In genomic region chr10:85699721-85700120, GRCm38 (mm10) we compare ENCODE assay signal across 23 mouse cellular contexts.
DNase-seq lines count a peak whose midpoint lies in the region; ATAC-seq lines count a peak whose summit lies in the region.
"Had no signal": no experiment of that assay in that cellular context is flagged by ENCODE, and none has a peak within 500 bp of the region (broad histone marks: within the 10 kb centered on the region; RNA-seq: fewer than 3 reads in every experiment).

No protein-coding gene starts in this region.

- no peaks in the 10 kb centered on the region for H3K36me3 ChIP-seq in heart, embryonic 12.5 days
- H3K36me3 ChIP-seq in heart, embryonic 10.5 days = no peaks in the 10 kb centered on the region
- H3K36me3 ChIP-seq: embryonic facial prominence, embryonic 13.5 days; forebrain, embryonic 10.5 days; hindbrain, embryonic 15.5 days had no signal

- no peaks in the 10 kb centered on the region for H3K27me3 ChIP-seq in heart, embryonic 12.5 days (replicated peaks)
- no peaks in the 10 kb centered on the region for H3K27me3 ChIP-seq in heart, embryonic 10.5 days (ENCODE audit: insufficient read depth, poor library complexity, severe bottlenecking)
- H3K27me3 ChIP-seq: embryonic facial prominence, embryonic 13.5 days; forebrain, embryonic 13.5 days; hindbrain, embryonic 15.5 days had no signal

- no peak overlapping the region for H3K27ac ChIP-seq in heart, embryonic 12.5 days (ENCODE audit: poor library complexity, severe bottlenecking)
- no peak overlapping the region for H3K27ac ChIP-seq in heart, embryonic 10.5 days
- H3K27ac ChIP-seq: embryonic facial prominence, embryonic 13.5 days; forebrain, embryonic 10.5 days; forebrain, embryonic 13.5 days; hindbrain, embryonic 15.5 days had no signal

- DNase-seq in heart, embryonic 10.5 days (ENCODE audit: low spot score) = no peak
- DNase-seq in lung, postnatal 36 days = peak; percentile 3
- DNase-seq in lung, postnatal 4 days = no peak
- peak; percentile 61 for DNase-seq in ZHBTc4 (ENCODE audit: low read depth, low spot score)
- DNase-seq in layer of hippocampus, adult 8-10 months (ENCODE audit: low spot score in 2 of 2) = no peak
- DNase-seq: adrenal gland, adult 2 months; adrenal gland, postnatal 14 days; cerebellum, adult 11 months; cerebellum, adult 2 months; cerebellum, adult 9-11 months; cerebellum, postnatal 25 days; gastrocnemius, postnatal 10 days; gastrocnemius, postnatal 36 days; heart, postnatal 14 days; heart, postnatal 4 days had no signal

- H3K4me2 ChIP-seq in heart, embryonic 12.5 days = no peak overlapping the region
- H3K4me2 ChIP-seq: embryonic facial prominence, embryonic 13.5 days; forebrain, embryonic 13.5 days; hindbrain, embryonic 15.5 days had no signal

- H3K9me3 ChIP-seq in heart, embryonic 12.5 days (replicated peaks) = no peaks in the 10 kb centered on the region
- H3K9me3 ChIP-seq in heart, embryonic 10.5 days = no peaks in the 10 kb centered on the region
- H3K9me3 ChIP-seq: embryonic facial prominence, embryonic 13.5 days; forebrain, embryonic 10.5 days; forebrain, embryonic 13.5 days; hindbrain, embryonic 15.5 days had no signal

- 0 out of 2 replicates have a peak, but pooled peaks cover 5% of the 10 kb centered on the region for H3K4me1 ChIP-seq in heart, embryonic 12.5 days (replicated peaks)
- no peaks in the 10 kb centered on the region for H3K4me1 ChIP-seq in heart, embryonic 10.5 days
- H3K4me1 ChIP-seq: embryonic facial prominence, embryonic 13.5 days; forebrain, embryonic 10.5 days; forebrain, embryonic 13.5 days; hindbrain, embryonic 15.5 days had no signal

- H3K4me3 ChIP-seq in heart, embryonic 12.5 days = no peak overlapping the region
- H3K4me3 ChIP-seq in heart, embryonic 10.5 days = no peak overlapping the region
- H3K4me3 ChIP-seq: embryonic facial prominence, embryonic 13.5 days; forebrain, embryonic 10.5 days; forebrain, embryonic 13.5 days; hindbrain, embryonic 15.5 days had no signal

- no peak overlapping the region for H3K9ac ChIP-seq in heart, embryonic 12.5 days
- H3K9ac ChIP-seq: embryonic facial prominence, embryonic 13.5 days; forebrain, embryonic 13.5 days; hindbrain, embryonic 15.5 days had no signal

- peak; percentile 25; the same call in 1 of the 2 replicates for ATAC-seq in heart, embryonic 12.5 days (ENCODE audit: insufficient number of reproducible peaks, low FRiP score)
- ATAC-seq: CD4-positive, CD25-positive, alpha-beta regulatory T cell, adult 4 months; forebrain, embryonic 13.5 days; forebrain, embryonic 16.5 days; intestine, postnatal 0 days had no signal

Comparison
In these comparisons a context has a peak if more than half of its experiments do, and no peak if none do; other contexts are left out.
1. DNase-seq: peak in lung, postnatal 36 days (single experiment) and ZHBTc4 (single experiment); none in heart, embryonic 10.5 days (single experiment), lung, postnatal 4 days (0 of 2) and layer of hippocampus, adult 8-10 months (0 of 2).